Mouse (Mus musculus) brain, embryonic 14.5 days (tissue): ENCODE measurements around the gene Gm14085. TPM values are rescaled to one million over a fixed set of nuclear protein-coding genes. Genes with fewer than 3 reads are reported as not detected.

Experiments used
- DNase-seq: peaks from one replicate; pipeline ENCODE4 v3.0.0-alpha.2; 2011; ENCODE audit warnings: low read depth
- CTCF ChIP-seq: fragments of 200-500 bp; IDR thresholded peaks from 2 replicates; pipeline ENCODE4 v1.5.1; 2012; ENCODE audit warnings: inconsistent platforms, mild to moderate bottlenecking, moderate library complexity, borderline replicate concordance; ENCODE audit not compliant: insufficient read depth, insufficient read length; ENCODE audit errors: extremely low read depth
- POLR2A ChIP-seq: fragments of 200-500 bp; IDR thresholded peaks from 2 replicates; pipeline ENCODE4 v1.6.1; 2012; ENCODE audit warnings: mild to moderate bottlenecking, inconsistent platforms, borderline replicate concordance; ENCODE audit not compliant: poor library complexity, insufficient read depth, insufficient read length, severe bottlenecking; ENCODE audit errors: extremely low read depth
- polyA plus RNA-seq: library from polyadenylated mRNA; depleted of rRNA; stranded (reverse); fragments of >200 nt; gene quantifications from 2 replicates; pipeline ENCODE4 v1.2.3, GENCODE M21; 2012; rRNA removed

The Gm14085 gene
- polyA plus RNA-seq, 1 experiment = not detected

- no peak for TF ChIP-seq CTCF
- TF ChIP-seq POLR2A = no peak
- DNase-seq = no peak
These were observed 87.7 kb downstream of the Gm14085 start for GRCm38 (mm10) chr2:122572438-122572837.

GRCm38 (mm10) chr2:122575470-122575869 lies 90.7 kb downstream of the Gm14085 start:
- TF ChIP-seq CTCF (no peak), POLR2A (no peak)
- DNase-seq = no peak

GRCm38 (mm10) chr2:122576295-122576694 lies 91.6 kb downstream of the Gm14085 start:
- TF ChIP-seq POLR2A (no peak), CTCF (no peak)
- DNase-seq = no peak

- no peak for DNase-seq
- TF ChIP-seq POLR2A (no peak), CTCF (no peak)
These were observed 92.6 kb downstream of the Gm14085 start for GRCm38 (mm10) chr2:122577316-122577715.

Other genes with a start within 250 kb of the Gm14085 start
- gene Duox2, start 186.5 kb upstream of the Gm14085 start, polyA plus RNA-seq = 0.08 TPM in 2 replicates
- 0.04 and 0.05 TPM in 2 replicates for gene Duoxa2, start 186.0 kb upstream of the Gm14085 start, polyA plus RNA-seq
- 0.18 and 0.55 TPM in 2 replicates for gene Duoxa1, start 171.2 kb upstream of the Gm14085 start, polyA plus RNA-seq
- gene Duox1, start 169.3 kb upstream of the Gm14085 start, polyA plus RNA-seq = 0.08 and 0.22 TPM in 2 replicates
- 84.9 and 88.6 TPM in 2 replicates for gene Shf, start 115.8 kb upstream of the Gm14085 start, polyA plus RNA-seq
- 0.04 and 0.05 TPM in 2 replicates for gene Slc28a2, start 58.5 kb upstream of the Gm14085 start, polyA plus RNA-seq
- gene Gatm, start 126.4 kb downstream of the Gm14085 start, polyA plus RNA-seq = 16.3 and 25.1 TPM in 2 replicates
- gene AA467197, start 152.0 kb downstream of the Gm14085 start, polyA plus RNA-seq = 0.38 TPM in 1 of 2 replicates, not detected in the other
- 10.6 and 12.3 TPM in 2 replicates for gene Slc30a4, start 217.7 kb downstream of the Gm14085 start, polyA plus RNA-seq